Mouse (Mus musculus) bone marrow macrophage, adult 2 months (primary cell): ENCODE data around the gene Ubn1.

Source experiments
- CTCF ChIP-seq: IDR thresholded peaks from 2 replicates; pipeline ENCODE4 v1.5.1; 2012; ENCODE audit warnings: low read depth, mild to moderate bottlenecking, low read length, moderate library complexity
- POLR2A ChIP-seq: IDR thresholded peaks from 2 replicates; pipeline ENCODE4 v1.6.1; 2012; ENCODE audit warnings: mild to moderate bottlenecking, low read depth, low read length, borderline replicate concordance

GRCm38 (mm10) chr16:5134623-5135330, 84.9 kb downstream of the Ubn1 start:
- no peak for TF ChIP-seq CTCF
- no peak for TF ChIP-seq POLR2A
